Mouse (Mus musculus) frontal cortex, postnatal 10 days (tissue): Measurements from ENCODE around the gene Hspbp1.
A peak's percentile ranks its signal among the peaks of the same experiment; 100 is the strongest.

Experiments
- DNase-seq, 2 experiments: peaks; one replicate each; pipeline ENCODE4 v3.0.0; 2022; ENCODE audit warnings: low spot score in 2 of 2, mixed read lengths in 1 of 2

The Hspbp1 gene

GRCm38 (mm10) chr7:4668506-4668905 is 16.4 kb downstream of the Hspbp1 start:
- DNase-seq = no peak

DNA sequence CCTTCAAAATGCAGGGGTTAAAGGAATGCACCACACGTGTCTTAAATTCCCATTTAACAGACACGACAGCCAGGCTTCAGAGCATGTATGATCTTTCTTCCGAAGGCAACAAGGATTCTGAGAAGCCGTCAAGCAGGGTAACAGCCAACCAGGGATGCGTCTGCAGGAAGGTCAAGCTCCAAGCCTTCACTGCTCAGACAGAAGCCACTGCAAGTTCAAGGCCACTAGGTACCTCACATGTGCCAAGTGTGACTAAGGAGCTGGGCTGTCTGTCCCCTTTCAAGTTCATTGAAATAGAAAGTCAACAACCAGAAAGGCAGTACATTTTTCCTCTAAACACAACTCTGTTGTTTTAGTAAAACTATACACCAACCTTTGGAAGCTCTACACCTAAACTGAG is 18.0 kb downstream of the Hspbp1 start:
- DNase-seq = no peak

DNA sequence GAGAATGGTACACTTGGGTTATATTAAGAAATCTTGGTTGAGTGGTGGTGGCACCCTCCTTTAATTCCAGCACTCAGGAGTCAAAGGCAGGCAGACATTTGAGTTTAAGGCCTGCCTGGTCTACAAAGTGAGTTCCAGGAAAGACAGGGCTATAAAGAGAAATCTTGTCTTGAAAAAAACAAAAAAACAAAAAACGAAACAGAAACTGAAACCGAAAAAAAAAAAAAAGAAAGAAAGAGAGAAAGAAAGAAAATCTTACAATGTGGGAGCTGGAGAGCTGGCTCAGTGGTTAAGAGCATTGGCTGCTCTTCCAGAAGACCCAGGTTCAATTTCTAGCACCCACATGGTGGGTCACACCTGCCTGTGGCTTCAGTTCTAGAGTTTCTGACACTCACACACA is 21.1 kb downstream of the Hspbp1 start:
- no peak for DNase-seq

GRCm38 (mm10) chr7:4663179-4663578 is 21.7 kb downstream of the Hspbp1 start:
- DNase-seq = no peak

- DNase-seq = no peak
Observed at GRCm38 (mm10) chr7:4659911-4660443, 24.9 kb downstream of the Hspbp1 start.

GRCm38 (mm10) chr7:4658912-4659551 is 25.8 kb downstream of the Hspbp1 start, which contains the start of gene Ppp6r1:
Gene Ppp6r1 (minus strand): TSS chr7:4659019.
- peak; percentile 95 to 97 for DNase-seq

- DNase-seq = no peak
Observed at GRCm38 (mm10) chr7:4658128-4658907, 26.6 kb downstream of the Hspbp1 start.

DNA sequence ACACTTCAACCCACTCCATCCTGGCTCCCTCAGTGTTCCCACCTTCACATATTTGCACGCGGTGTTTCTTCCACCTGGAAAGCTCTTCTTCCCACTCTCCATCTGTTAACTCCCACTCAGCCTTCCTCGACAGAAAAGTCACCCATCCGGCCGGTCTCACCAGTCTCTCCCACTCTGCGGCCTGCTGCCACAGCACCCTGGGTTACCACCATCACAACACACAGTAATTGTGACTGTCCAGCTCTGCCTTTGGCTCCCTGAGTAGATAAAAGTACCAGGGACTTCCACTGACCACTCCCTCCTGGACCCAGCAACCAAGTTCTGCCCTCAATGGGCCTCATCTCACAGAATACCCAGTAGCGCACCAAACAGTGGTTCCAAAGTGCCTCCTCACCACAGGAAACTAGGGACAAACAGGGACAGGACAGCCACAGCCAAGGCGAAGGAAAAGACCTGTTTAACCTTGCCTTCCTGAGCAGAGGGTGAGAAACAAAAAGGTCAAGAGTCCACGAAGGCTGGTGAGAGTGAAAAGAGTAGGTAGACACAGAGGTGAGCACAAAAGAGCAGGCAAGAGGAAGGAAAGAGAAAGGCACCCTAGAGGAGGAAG is 27.2 kb downstream of the Hspbp1 start:
- no peak for DNase-seq

- no peak for DNase-seq
Observed at GRCm38 (mm10) chr7:4656818-4657217, 28.1 kb downstream of the Hspbp1 start.

GRCm38 (mm10) chr7:4655916-4656315 is 29.0 kb downstream of the Hspbp1 start:
- DNase-seq = no peak

DNA sequence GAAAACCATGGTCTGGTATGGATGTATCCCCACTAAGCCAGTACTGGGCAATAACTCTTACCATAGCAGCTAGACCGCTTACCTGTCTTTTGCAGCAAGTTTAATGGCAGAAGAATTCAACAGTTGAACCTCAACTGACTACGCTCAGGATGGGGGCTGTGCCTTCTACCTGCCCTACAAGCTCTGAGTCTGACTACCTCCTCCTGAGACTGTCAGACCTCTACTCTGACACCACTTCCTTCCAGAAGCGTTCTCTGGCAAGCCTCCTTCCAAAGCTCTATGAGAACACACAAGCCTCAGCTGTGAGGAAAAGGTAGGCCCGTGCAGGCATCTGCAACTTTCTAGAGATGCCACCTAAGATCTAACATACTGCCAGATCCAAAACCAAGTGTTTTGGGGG is 29.5 kb downstream of the Hspbp1 start:
- DNase-seq = no peak

GRCm38 (mm10) chr7:4654221-4654620 is 30.6 kb downstream of the Hspbp1 start:
- DNase-seq = no peak

DNA sequence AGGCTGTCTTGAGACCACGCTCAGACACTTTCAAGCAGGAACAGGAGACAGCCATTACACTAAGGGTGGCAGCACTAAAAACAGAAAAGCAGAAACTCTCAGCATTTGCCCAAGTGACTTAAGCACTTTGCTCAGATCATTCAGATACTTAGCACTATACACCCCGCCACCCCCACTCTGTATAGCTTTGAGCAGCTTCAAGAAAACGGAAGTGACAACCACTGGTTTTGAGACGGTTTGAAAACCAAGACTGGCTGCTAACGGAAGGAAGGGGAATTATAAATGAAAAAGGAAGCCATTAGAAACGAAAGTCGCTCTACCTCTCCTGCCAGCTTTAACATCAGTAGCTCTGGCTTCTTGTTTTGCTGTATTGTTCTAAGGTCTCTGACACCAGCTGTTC is 31.1 kb downstream of the Hspbp1 start:
- peak in 1 of 2 experiments; percentile 42 for DNase-seq

DNA sequence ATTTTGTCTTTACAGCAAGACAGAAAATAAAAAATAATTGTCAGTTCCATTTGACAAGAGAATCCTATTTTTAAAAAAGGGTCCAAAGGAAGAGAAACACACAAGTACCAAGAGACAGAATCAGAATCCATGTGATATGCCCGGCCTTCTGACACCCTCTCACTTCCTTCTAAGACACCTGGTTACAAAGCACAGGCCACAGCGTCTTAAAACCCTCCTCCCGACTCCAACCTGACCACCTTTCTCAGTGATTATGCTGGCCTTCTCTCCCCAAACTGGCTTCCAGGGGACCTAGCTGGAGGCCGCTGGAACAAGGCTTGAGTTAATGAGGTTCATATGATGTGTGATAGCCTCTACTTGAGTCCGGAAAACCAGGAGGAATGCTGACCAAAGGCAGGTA is 31.5 kb downstream of the Hspbp1 start:
- no peak for DNase-seq

GRCm38 (mm10) chr7:4652726-4653125 is 32.1 kb downstream of the Hspbp1 start:
- no peak for DNase-seq

DNA sequence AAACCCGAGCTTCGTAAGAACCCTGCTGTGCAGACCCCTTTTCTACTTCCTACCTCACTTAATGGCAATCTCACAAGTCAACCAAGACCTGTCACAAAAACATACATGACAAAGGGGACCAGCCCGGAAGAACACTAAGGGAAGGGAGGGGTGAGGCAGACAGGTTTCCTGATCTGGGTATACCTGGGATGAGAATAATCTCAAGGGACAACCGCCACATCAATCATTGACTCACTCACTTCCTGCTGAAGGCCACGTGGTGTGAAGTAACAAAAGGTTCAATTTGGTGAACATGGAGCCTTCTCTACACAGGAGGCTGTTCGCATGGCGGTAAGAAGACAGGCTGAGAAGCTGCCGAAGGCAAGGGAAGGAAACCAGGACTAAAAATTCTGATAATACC is 33.3 kb downstream of the Hspbp1 start:
- no peak for DNase-seq

DNA sequence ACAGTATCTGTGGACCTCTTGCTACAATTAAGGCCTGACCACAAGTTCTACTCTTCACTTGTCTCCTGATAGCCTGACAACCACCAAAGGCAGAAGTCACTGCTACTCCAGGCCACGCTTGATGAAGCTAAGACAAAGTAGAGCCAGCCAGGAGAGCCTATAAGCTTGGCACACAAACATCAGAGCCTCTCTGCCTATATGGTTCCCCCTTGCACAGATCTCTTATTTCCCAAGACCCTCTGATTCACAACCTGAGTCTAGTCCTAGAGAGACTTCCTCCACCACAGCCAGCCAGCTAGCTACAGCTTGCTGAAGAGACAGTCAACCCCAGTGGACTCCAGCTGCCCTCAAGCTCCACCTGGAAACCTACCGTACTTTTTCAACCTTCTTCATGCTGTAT is 36.9 kb downstream of the Hspbp1 start:
- DNase-seq = no peak

- DNase-seq = no peak
Observed at GRCm38 (mm10) chr7:4647291-4647690, 37.6 kb downstream of the Hspbp1 start.

DNA sequence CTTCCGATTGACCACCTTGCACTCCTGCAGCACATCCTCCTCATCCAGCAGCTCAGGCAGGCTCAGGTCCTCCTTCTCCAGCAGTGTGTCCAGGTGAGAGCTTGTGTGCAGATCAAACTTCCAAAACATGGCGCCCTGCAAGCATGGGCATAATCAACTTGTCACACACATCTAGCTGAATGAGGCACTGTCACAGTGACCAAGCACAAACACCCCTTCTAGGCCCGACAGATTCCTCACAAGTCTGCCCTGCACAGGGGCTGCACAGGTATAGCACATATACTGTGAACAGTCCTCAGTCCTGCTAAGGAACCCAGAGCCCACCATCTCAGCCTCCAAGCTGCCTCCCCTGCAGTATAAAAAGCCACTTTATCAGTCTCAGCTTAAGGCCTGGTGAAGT is 38.1 kb downstream of the Hspbp1 start:
- DNase-seq = no peak

- no peak for DNase-seq
Observed at GRCm38 (mm10) chr7:4643225-4643624, 41.6 kb downstream of the Hspbp1 start.

DNA sequence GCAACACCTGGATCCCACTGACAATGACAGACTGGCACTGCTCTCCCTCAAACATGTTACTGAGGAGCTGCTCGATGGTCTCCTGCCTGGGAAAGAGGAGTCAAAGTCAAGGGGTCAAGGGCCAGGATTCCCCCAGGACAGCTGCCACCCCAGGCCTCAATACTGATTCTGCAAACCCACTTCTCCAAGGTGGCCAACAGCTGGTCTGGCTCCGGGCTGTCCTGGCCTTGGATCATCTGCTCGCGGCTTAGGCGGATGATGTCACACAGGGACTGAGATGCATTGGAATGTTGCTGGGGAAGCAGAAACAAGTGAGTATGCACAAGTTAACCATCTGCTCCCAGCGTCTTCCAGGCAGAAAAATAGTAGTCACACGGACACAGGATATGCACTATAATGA is 42.9 kb downstream of the Hspbp1 start:
- no peak for DNase-seq

GRCm38 (mm10) chr7:4641155-4641554 is 43.7 kb downstream of the Hspbp1 start:
- DNase-seq = no peak

DNA sequence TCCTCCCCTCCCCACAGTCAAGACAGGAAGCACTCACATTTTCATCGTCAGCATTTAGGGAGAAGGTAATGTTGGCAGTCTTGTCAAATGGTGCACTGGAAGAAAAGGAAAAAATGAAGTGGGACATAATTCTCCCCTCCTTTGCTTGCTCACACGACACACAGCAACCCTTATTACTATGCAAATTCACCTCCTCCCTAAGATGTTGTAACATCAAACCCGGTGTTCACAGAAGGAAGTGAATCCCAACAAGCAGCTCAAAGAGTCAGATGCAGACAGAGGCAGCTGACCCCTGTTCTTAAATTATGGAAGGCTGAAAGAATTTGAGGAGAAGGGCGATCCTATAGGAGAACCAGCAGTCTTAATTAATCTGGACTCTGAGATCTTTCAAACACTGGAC is 48.7 kb downstream of the Hspbp1 start:
- no peak for DNase-seq
